Mouse (Mus musculus) spleen, adult 2 months (tissue): Measurements from ENCODE around the gene Pdgfd.

ENCODE experiments used
- CTCF ChIP-seq: fragments of 200-500 bp; IDR thresholded peaks from 2 replicates; pipeline ENCODE4 v1.5.1; 2011; ENCODE audit warnings: mild to moderate bottlenecking, inconsistent platforms; ENCODE audit not compliant: insufficient read depth, insufficient read length, insufficient replicate concordance; ENCODE audit errors: extremely low read depth
- POLR2A ChIP-seq: fragments of 200-500 bp; IDR thresholded peaks from 2 replicates; pipeline ENCODE4 v1.6.1; 2011; ENCODE audit warnings: low read depth, low read length, inconsistent platforms

DNA sequence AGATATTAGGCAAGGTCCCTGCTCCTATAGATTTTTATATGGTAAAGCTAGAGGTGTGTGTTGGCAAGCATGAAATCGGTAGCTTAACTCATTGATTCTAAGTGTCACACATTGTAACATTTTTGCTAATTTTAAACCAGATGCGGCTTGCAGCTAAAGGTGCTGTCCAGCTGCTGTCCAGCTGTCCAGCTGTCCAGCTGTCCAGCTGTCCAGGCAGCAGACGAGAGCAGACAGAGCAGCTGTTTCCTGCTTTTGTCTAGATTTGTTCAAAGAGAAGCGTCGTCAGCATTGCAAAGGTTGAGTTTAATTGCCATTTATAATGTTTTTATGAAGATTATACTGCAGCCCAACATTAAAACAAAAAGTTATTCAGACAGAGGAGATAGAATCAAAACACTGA lies 44.5 kb downstream of the Pdgfd start:
- TF ChIP-seq CTCF (no peak), POLR2A (no peak)
